ENCODE assay signal across 34 mouse cellular contexts in the genomic region with DNA sequence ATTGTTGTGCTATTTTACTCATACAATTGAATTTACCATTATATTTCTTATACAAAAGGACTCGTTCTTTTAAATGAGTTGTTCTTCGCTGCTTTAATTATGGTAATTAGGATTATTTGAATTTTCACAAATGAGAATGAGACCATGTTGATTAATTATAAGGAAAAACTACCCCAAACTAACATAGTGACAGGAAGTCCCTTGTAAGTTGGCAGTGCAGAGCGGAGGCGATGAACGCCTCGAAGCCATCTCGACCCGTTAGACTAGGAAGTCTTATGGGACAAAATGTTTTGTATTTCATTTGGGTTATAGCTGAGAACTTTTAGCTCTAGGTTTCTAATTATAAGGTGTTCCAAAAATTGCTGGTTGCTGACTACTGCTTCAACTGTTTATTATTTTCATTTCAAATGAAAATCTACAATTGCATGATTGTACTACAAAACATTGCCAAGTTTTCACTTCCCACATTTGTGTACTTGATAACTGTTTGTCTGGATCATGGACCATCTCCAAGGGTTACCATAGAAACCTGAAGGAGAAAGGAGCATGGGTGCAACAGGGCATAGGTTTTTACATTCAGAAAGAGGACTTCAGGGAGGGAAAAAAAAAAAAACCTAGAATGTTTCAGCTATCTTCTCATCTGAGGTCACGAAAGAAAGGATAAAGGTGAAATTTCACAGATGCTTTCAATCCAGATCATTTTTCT. TPM values are rescaled to one million over a fixed set of nuclear protein-coding genes. Genes with fewer than 3 reads are reported as not detected.
A peak's percentile ranks its signal among the peaks of the same experiment; 100 is the strongest.
DNase-seq lines count a peak whose midpoint lies in the region; ATAC-seq lines count a peak whose summit lies in the region.
"Had no signal": no experiment of that assay in that cellular context is flagged by ENCODE, and none has a peak within 500 bp of the region (broad histone marks: within the 10 kb centered on the region; RNA-seq: fewer than 3 reads in every experiment).

No protein-coding gene starts in this region.

- H3K4me1 ChIP-seq in forebrain, embryonic 16.5 days (replicated peaks; ENCODE audit: control insufficient read depth, insufficient read depth, low read length), result no peaks in the 10 kb centered on the region
- peaks cover 4% of the 10 kb centered on the region; the same call in 1 of the 2 replicates for H3K4me1 ChIP-seq in forebrain, embryonic 10.5 days
- H3K4me1 ChIP-seq in midbrain, embryonic 11.5 days (ENCODE audit: control insufficient read depth, insufficient read depth, low read length), result no peaks in the 10 kb centered on the region
- 0 out of 2 replicates have a peak, but pooled peaks cover under 1% of the 10 kb centered on the region for H3K4me1 ChIP-seq in midbrain, embryonic 14.5 days (ENCODE audit: control insufficient read depth, insufficient read depth, low read length)
- 0 out of 2 replicates have a peak, but pooled peaks cover 3% of the 10 kb centered on the region for H3K4me1 ChIP-seq in liver, embryonic 15.5 days (replicated peaks)
- H3K4me1 ChIP-seq: embryonic facial prominence, embryonic 12.5 days; forebrain, embryonic 12.5 days; heart, embryonic 13.5 days; hindbrain, embryonic 10.5 days; hindbrain, embryonic 15.5 days; limb, embryonic 12.5 days had no signal

- H3K27ac ChIP-seq in forebrain, embryonic 16.5 days (ENCODE audit: low read length), result no peak overlapping the region
- no peak overlapping the region for H3K27ac ChIP-seq in forebrain, embryonic 10.5 days
- H3K27ac ChIP-seq in midbrain, embryonic 11.5 days (ENCODE audit: low read depth, low read length), result no peak overlapping the region
- no peak overlapping the region for H3K27ac ChIP-seq in midbrain, embryonic 14.5 days (replicated peaks; ENCODE audit: low read depth, low read length)
- H3K27ac ChIP-seq in liver, embryonic 15.5 days (replicated peaks), result no peak overlapping the region
- H3K27ac ChIP-seq: embryonic facial prominence, embryonic 12.5 days; forebrain, embryonic 12.5 days; gastrocnemius, adult 2 months; heart, embryonic 13.5 days; hindbrain, embryonic 10.5 days; hindbrain, embryonic 15.5 days; left cerebral cortex, adult 2 months; limb, embryonic 12.5 days; macrophage; stomach, postnatal 0 days had no signal

- ATAC-seq in forebrain, embryonic 16.5 days, result peak; percentile 73
- ATAC-seq in midbrain, embryonic 11.5 days (ENCODE audit: low FRiP score), result no peak
- ATAC-seq in midbrain, embryonic 14.5 days (ENCODE audit: low FRiP score, low TSS enrichment), result no peak
- ATAC-seq in liver, embryonic 15.5 days (ENCODE audit: insufficient read depth), result no peak
- ATAC-seq in activated CD4-positive, CD25-positive, alpha-beta regulatory T cell, adult 4 months, result no peak
- ATAC-seq: inflammation-experienced regulatory T-cells, adult 6 months; midbrain, embryonic 16.5 days had no signal

- H3K27me3 ChIP-seq in forebrain, embryonic 16.5 days (replicated peaks; ENCODE audit: control insufficient read depth, insufficient read depth, low read length), result no peaks in the 10 kb centered on the region
- no peaks in the 10 kb centered on the region for H3K27me3 ChIP-seq in forebrain, embryonic 10.5 days (ENCODE audit: poor library complexity, severe bottlenecking)
- no peaks in the 10 kb centered on the region for H3K27me3 ChIP-seq in midbrain, embryonic 11.5 days (ENCODE audit: control insufficient read depth, insufficient read depth, low read length)
- no peaks in the 10 kb centered on the region for H3K27me3 ChIP-seq in midbrain, embryonic 14.5 days (ENCODE audit: control insufficient read depth, insufficient read depth, low read length)
- no peaks in the 10 kb centered on the region for H3K27me3 ChIP-seq in liver, embryonic 15.5 days
- H3K27me3 ChIP-seq: embryonic facial prominence, embryonic 12.5 days; forebrain, embryonic 12.5 days; heart, embryonic 13.5 days; hindbrain, embryonic 15.5 days; limb, embryonic 12.5 days had no signal

- no peaks in the 10 kb centered on the region for H3K36me3 ChIP-seq in forebrain, embryonic 16.5 days (ENCODE audit: control insufficient read depth, insufficient read depth)
- no peaks in the 10 kb centered on the region for H3K36me3 ChIP-seq in forebrain, embryonic 10.5 days (replicated peaks)
- H3K36me3 ChIP-seq in midbrain, embryonic 11.5 days (ENCODE audit: control insufficient read depth, insufficient read depth, low read length), result no peaks in the 10 kb centered on the region
- H3K36me3 ChIP-seq in midbrain, embryonic 14.5 days (ENCODE audit: control insufficient read depth, insufficient read depth, low read length), result no peaks in the 10 kb centered on the region
- H3K36me3 ChIP-seq in liver, embryonic 15.5 days (replicated peaks), result no peaks in the 10 kb centered on the region
- H3K36me3 ChIP-seq: embryonic facial prominence, embryonic 12.5 days; forebrain, embryonic 12.5 days; G1E; heart, embryonic 13.5 days; hindbrain, embryonic 10.5 days; hindbrain, embryonic 15.5 days; limb, embryonic 12.5 days had no signal

- DNase-seq in forebrain, embryonic 10.5 days (ENCODE audit: extremely low spot score, low spot score), result no peak
- DNase-seq in midbrain, embryonic 11.5 days (ENCODE audit: low spot score, missing footprints), result peak; percentile 44
- no peak for DNase-seq in midbrain, embryonic 14.5 days
- no peak for DNase-seq in cerebellum, postnatal 10 days
- DNase-seq: adrenal gland, postnatal 14 days; cerebellum, adult 2 months; cerebellum, postnatal 25 days; gastrocnemius, adult 2 months; heart, postnatal 10 days; kidney, adult 11 months; kidney, postnatal 14 days; lung, adult 2 months; lung, postnatal 10 days; right cerebral cortex, adult 18-20 months; spleen, adult 18-20 months; thymus, adult 2 months; thymus, postnatal 36 days had no signal

- no peak overlapping the region for H3K4me3 ChIP-seq in forebrain, embryonic 16.5 days (replicated peaks; ENCODE audit: low read length)
- no peak overlapping the region for H3K4me3 ChIP-seq in forebrain, embryonic 10.5 days
- no peak overlapping the region for H3K4me3 ChIP-seq in midbrain, embryonic 11.5 days (ENCODE audit: low read depth, low read length)
- no peak overlapping the region for H3K4me3 ChIP-seq in midbrain, embryonic 14.5 days (replicated peaks; ENCODE audit: low read depth, low read length)
- H3K4me3 ChIP-seq in liver, embryonic 15.5 days (replicated peaks), result peak overlapping the region; percentile 32
- H3K4me3 ChIP-seq: embryonic facial prominence, embryonic 12.5 days; forebrain, embryonic 12.5 days; gastrocnemius, adult 2 months; heart, embryonic 13.5 days; hindbrain, embryonic 10.5 days; hindbrain, embryonic 15.5 days; left cerebral cortex, adult 2 months; limb, embryonic 12.5 days had no signal

- H3K9ac ChIP-seq in forebrain, embryonic 16.5 days (replicated peaks; ENCODE audit: low read depth, low read length), result no peak overlapping the region
- H3K9ac ChIP-seq in midbrain, embryonic 11.5 days (ENCODE audit: low read length), result no peak overlapping the region
- H3K9ac ChIP-seq in midbrain, embryonic 14.5 days (replicated peaks; ENCODE audit: low read length), result no peak overlapping the region
- H3K9ac ChIP-seq in liver, embryonic 15.5 days, result no peak overlapping the region
- H3K9ac ChIP-seq: embryonic facial prominence, embryonic 12.5 days; forebrain, embryonic 12.5 days; heart, embryonic 13.5 days; hindbrain, embryonic 15.5 days; limb, embryonic 12.5 days had no signal

- no peak overlapping the region for H3K4me2 ChIP-seq in forebrain, embryonic 16.5 days (ENCODE audit: low read length)
- H3K4me2 ChIP-seq in midbrain, embryonic 11.5 days, result no peak overlapping the region
- no peak overlapping the region for H3K4me2 ChIP-seq in midbrain, embryonic 14.5 days (ENCODE audit: low read length)
- H3K4me2 ChIP-seq in liver, embryonic 15.5 days, result peak overlapping the region; percentile 27; the same call in 1 of the 2 replicates
- H3K4me2 ChIP-seq: embryonic facial prominence, embryonic 12.5 days; forebrain, embryonic 12.5 days; heart, embryonic 13.5 days; hindbrain, embryonic 15.5 days; limb, embryonic 12.5 days had no signal

- no peaks in the 10 kb centered on the region for H3K9me3 ChIP-seq in forebrain, embryonic 16.5 days (ENCODE audit: control insufficient read depth, low read length)
- H3K9me3 ChIP-seq in forebrain, embryonic 10.5 days, result no peaks in the 10 kb centered on the region
- no peaks in the 10 kb centered on the region for H3K9me3 ChIP-seq in midbrain, embryonic 11.5 days (ENCODE audit: control insufficient read depth, low read length)
- H3K9me3 ChIP-seq in midbrain, embryonic 14.5 days (ENCODE audit: control insufficient read depth, low read length), result no peaks in the 10 kb centered on the region
- H3K9me3 ChIP-seq in liver, embryonic 15.5 days (replicated peaks), result no peaks in the 10 kb centered on the region
- H3K9me3 ChIP-seq: embryonic facial prominence, embryonic 12.5 days; forebrain, embryonic 12.5 days; G1E; heart, embryonic 13.5 days; hindbrain, embryonic 10.5 days; hindbrain, embryonic 15.5 days; limb, embryonic 12.5 days had no signal

- 42% methylated on average over 9 of the region's 9 CpGs for WGBS in forebrain, embryonic 16.5 days
- 91% methylated on average over 9 of the region's 9 CpGs for WGBS in forebrain, embryonic 10.5 days
- WGBS in midbrain, embryonic 11.5 days, result 94% methylated on average over 9 of the region's 9 CpGs
- WGBS in midbrain, embryonic 14.5 days, result 90% methylated on average over 9 of the region's 9 CpGs
- 73% methylated on average over 9 of the region's 9 CpGs for WGBS in liver, embryonic 15.5 days (ENCODE audit: insufficient replicate concordance)

RNA-seq across cellular contexts. Expression of gene Fga, which starts 1.8 kb away (rescaled TPM):
- 0.10 TPM in 1 of 2 replicates, not detected in the other for polyA plus RNA-seq in forebrain, embryonic 16.5 days (2015; fragmentation: Nextera tagmentation; extraction: Ambion mirVana)
- not detected in 2 replicates for polyA plus RNA-seq in forebrain, embryonic 10.5 days (2016; fragmentation: Nextera tagmentation; extraction: Ambion mirVana)
- polyA plus RNA-seq in midbrain, embryonic 11.5 days (2014; fragmentation: Nextera tagmentation; extraction: Ambion mirVana), result not detected in 2 replicates
- 0.09 TPM in 1 of 2 replicates, not detected in the other for polyA plus RNA-seq in midbrain, embryonic 14.5 days (2014; fragmentation: Nextera tagmentation; extraction: Ambion mirVana)
- polyA plus RNA-seq in liver, embryonic 15.5 days (2015; fragmentation: Nextera tagmentation; extraction: Ambion mirVana), result 921 and 1,132 TPM in 2 replicates
- not detected for polyA plus RNA-seq in activated CD4-positive, CD25-positive, alpha-beta regulatory T cell, adult 4 months (2017; shearing (Covaris generic))
- polyA plus RNA-seq: forebrain, embryonic 12.5 days; G1E; hindbrain, embryonic 10.5 days; inflammation-experienced regulatory T-cells, adult 6 months; macrophage; midbrain, embryonic 16.5 days; neural tube, embryonic 11.5 days had no signal

RNA-seq across cellular contexts. Expression of gene Fgg, which starts 20.2 kb away (rescaled TPM):
- 0.11 TPM in 1 of 2 replicates, not detected in the other for polyA plus RNA-seq in forebrain, embryonic 16.5 days (2015; fragmentation: Nextera tagmentation; extraction: Ambion mirVana)
- polyA plus RNA-seq in forebrain, embryonic 10.5 days (2016; fragmentation: Nextera tagmentation; extraction: Ambion mirVana), result not detected in 2 replicates
- not detected in 2 replicates for polyA plus RNA-seq in midbrain, embryonic 11.5 days (2014; fragmentation: Nextera tagmentation; extraction: Ambion mirVana)
- not detected in 2 replicates for polyA plus RNA-seq in midbrain, embryonic 14.5 days (2014; fragmentation: Nextera tagmentation; extraction: Ambion mirVana)
- polyA plus RNA-seq in liver, embryonic 15.5 days (2015; fragmentation: Nextera tagmentation; extraction: Ambion mirVana), result 827 and 988 TPM in 2 replicates
- polyA plus RNA-seq in activated CD4-positive, CD25-positive, alpha-beta regulatory T cell, adult 4 months (2017; shearing (Covaris generic)), result not detected
- polyA plus RNA-seq: cerebellum, adult 2 months; forebrain, embryonic 12.5 days; G1E; hindbrain, embryonic 10.5 days; inflammation-experienced regulatory T-cells, adult 6 months; kidney, embryonic 14.5 days; limb, embryonic 12.5 days; macrophage; midbrain, embryonic 16.5 days had no signal

RNA-seq across cellular contexts. Expression of gene Fgb, which starts 22.0 kb away (rescaled TPM):
- 0.09 TPM in 1 of 2 replicates, not detected in the other for polyA plus RNA-seq in forebrain, embryonic 16.5 days (2015; fragmentation: Nextera tagmentation; extraction: Ambion mirVana)
- polyA plus RNA-seq in forebrain, embryonic 10.5 days (2016; fragmentation: Nextera tagmentation; extraction: Ambion mirVana), result not detected in 2 replicates
- not detected in 2 replicates for polyA plus RNA-seq in midbrain, embryonic 11.5 days (2014; fragmentation: Nextera tagmentation; extraction: Ambion mirVana)
- not detected in 2 replicates for polyA plus RNA-seq in midbrain, embryonic 14.5 days (2014; fragmentation: Nextera tagmentation; extraction: Ambion mirVana)
- polyA plus RNA-seq in liver, embryonic 15.5 days (2015; fragmentation: Nextera tagmentation; extraction: Ambion mirVana), result 533 and 675 TPM in 2 replicates
- not detected for polyA plus RNA-seq in activated CD4-positive, CD25-positive, alpha-beta regulatory T cell, adult 4 months (2017; shearing (Covaris generic))
- polyA plus RNA-seq: forebrain, embryonic 12.5 days; G1E; hindbrain, embryonic 10.5 days; inflammation-experienced regulatory T-cells, adult 6 months; macrophage; midbrain, embryonic 16.5 days had no signal

RNA-seq across cellular contexts. Expression of gene Plrg1, which starts 27.6 kb away (rescaled TPM):
- polyA plus RNA-seq in forebrain, embryonic 16.5 days (2015; fragmentation: Nextera tagmentation; extraction: Ambion mirVana), result 112 and 123 TPM in 2 replicates
- 136 and 137 TPM in 2 replicates for polyA plus RNA-seq in forebrain, embryonic 10.5 days (2016; fragmentation: Nextera tagmentation; extraction: Ambion mirVana)
- polyA plus RNA-seq in midbrain, embryonic 11.5 days (2014; fragmentation: Nextera tagmentation; extraction: Ambion mirVana), result 142 and 144 TPM in 2 replicates
- 103 and 119 TPM in 2 replicates for polyA plus RNA-seq in midbrain, embryonic 14.5 days (2014; fragmentation: Nextera tagmentation; extraction: Ambion mirVana)
- 41.9 and 46.0 TPM in 2 replicates for polyA plus RNA-seq in liver, embryonic 15.5 days (2015; fragmentation: Nextera tagmentation; extraction: Ambion mirVana)
- 10 to 100 TPM; 49.5 to 57.0 TPM for polyA plus RNA-seq in activated CD4-positive, CD25-positive, alpha-beta regulatory T cell, adult 4 months (2017; shearing (Covaris generic))

Comparison
In these comparisons a context has a peak if more than half of its experiments do, and no peak if none do; other contexts are left out.
1. RNA of gene Fga, which starts 1.8 kb away (polyA plus RNA-seq): 921 to 1,132 TPM in liver, embryonic 15.5 days; 0.10 TPM in forebrain, embryonic 16.5 days, 0.09 TPM in midbrain, embryonic 14.5 days, not detected in forebrain, embryonic 10.5 days, not detected in midbrain, embryonic 11.5 days and not detected in activated CD4-positive, CD25-positive, alpha-beta regulatory T cell, adult 4 months; every median in the first group is over 100 times any median in the second.
2. RNA of gene Fgg, which starts 20.2 kb away (polyA plus RNA-seq): 827 to 988 TPM in liver, embryonic 15.5 days; 0.11 TPM in forebrain, embryonic 16.5 days, not detected in forebrain, embryonic 10.5 days, not detected in midbrain, embryonic 11.5 days, not detected in midbrain, embryonic 14.5 days and not detected in activated CD4-positive, CD25-positive, alpha-beta regulatory T cell, adult 4 months; every median in the first group is over 100 times any median in the second.
3. RNA of gene Fgb, which starts 22.0 kb away (polyA plus RNA-seq): 533 to 675 TPM in liver, embryonic 15.5 days; 0.09 TPM in forebrain, embryonic 16.5 days, not detected in activated CD4-positive, CD25-positive, alpha-beta regulatory T cell, adult 4 months, not detected in forebrain, embryonic 10.5 days, not detected in midbrain, embryonic 11.5 days and not detected in midbrain, embryonic 14.5 days; every median in the first group is over 100 times any median in the second.